Mouse (Mus musculus): Measurements from ENCODE around the gene Dguok.

The Dguok gene

GRCm38 (mm10) chr6:83496753-83497710 lies 9.7 kb downstream of the Dguok start:
- peak in 1 of 2 experiments; percentile 33 for DNase-seq

GRCm38 (mm10) chr6:83496009-83496752 lies 10.6 kb downstream of the Dguok start:
- DNase-seq, result peak; percentile 44 to 60

- peak in 1 of 2 experiments; percentile 18 for DNase-seq
Observed at GRCm38 (mm10) chr6:83490622-83491021, 16.1 kb downstream of the Dguok start.

- no peak for DNase-seq
Observed at GRCm38 (mm10) chr6:83488200-83488599, 18.6 kb downstream of the Dguok start.

- no peak for DNase-seq
Observed at GRCm38 (mm10) chr6:83487298-83487697, 19.5 kb downstream of the Dguok start.

- DNase-seq, result peak; percentile 42 to 52
Observed at GRCm38 (mm10) chr6:83485854-83486253, 20.9 kb downstream of the Dguok start.

GRCm38 (mm10) chr6:83483776-83484175 lies 23.0 kb downstream of the Dguok start:
- DNase-seq, result no peak

GRCm38 (mm10) chr6:83482418-83483085 lies 24.2 kb downstream of the Dguok start:
- peak; percentile 71 to 82 for DNase-seq

- DNase-seq, result no peak
Observed at GRCm38 (mm10) chr6:83480019-83480655, 26.6 kb downstream of the Dguok start.

GRCm38 (mm10) chr6:83479193-83479592 lies 27.6 kb downstream of the Dguok start:
- no peak for DNase-seq

GRCm38 (mm10) chr6:83478628-83479027 lies 28.1 kb downstream of the Dguok start:
- DNase-seq, result no peak

GRCm38 (mm10) chr6:83478217-83478616 lies 28.6 kb downstream of the Dguok start:
- no peak for DNase-seq

- no peak for DNase-seq
Observed at GRCm38 (mm10) chr6:83475431-83475830, 31.3 kb downstream of the Dguok start.

- DNase-seq, result peak; percentile 72 to 73
Observed at GRCm38 (mm10) chr6:83473240-83473639, 33.5 kb downstream of the Dguok start.

- DNase-seq, result peak in 1 of 2 experiments; percentile 41
Observed at GRCm38 (mm10) chr6:83471739-83472138, 35.0 kb downstream of the Dguok start.

GRCm38 (mm10) chr6:83464011-83464410 lies 42.8 kb downstream of the Dguok start:
- DNase-seq, result no peak

GRCm38 (mm10) chr6:83459034-83459644 lies 47.6 kb downstream of the Dguok start, which contains the start of gene Tet3:
TSS of gene Tet3 (minus strand) at chr6:83459084.
- peak in 1 of 2 experiments; percentile 54 for DNase-seq

GRCm38 (mm10) chr6:83456984-83457810 lies 49.6 kb downstream of the Dguok start:
- DNase-seq, result peak; percentile 84 to 90

GRCm38 (mm10) chr6:83456131-83456983 lies 50.4 kb downstream of the Dguok start:
- peak; percentile 87 to 91 for DNase-seq

Data from lung, adult 18-20 months (tissue).